Mouse (Mus musculus) spleen, postnatal 10 days (tissue): ENCODE measurements around the gene Tmem240.
"Not testable (repeated sequence)": the region's sequence is repeated elsewhere in the genome, so short reads cannot be mapped to it uniquely, and the experiment has no call there.

Experiments
- DNase-seq, 2 experiments: peaks; one replicate each; pipeline ENCODE4 v3.0.0; 2021 to 2022; ENCODE audit warnings: low spot score in 2 of 2

Tmem240 gene

GRCm38 (mm10) chr4:155734350-155734941 is at the start of gene Tmem240:
Gene Tmem240, plus strand, starts transcription at chr4:155734800.
- peak; percentile 66 to 74 for DNase-seq

GRCm38 (mm10) chr4:155687764-155688163 is 46.8 kb upstream of the Tmem240 start:
- DNase-seq, result not testable (repeated sequence)

- no peak for DNase-seq
These were observed 43.8 kb upstream of the Tmem240 start for GRCm38 (mm10) chr4:155690571-155691375.

GRCm38 (mm10) chr4:155692421-155692820 is 42.2 kb upstream of the Tmem240 start:
- DNase-seq, result no peak

- DNase-seq, result peak in 1 of 2 experiments; percentile 61
These were observed 40.5 kb upstream of the Tmem240 start, which contains the start of gene Fndc10 for GRCm38 (mm10) chr4:155694111-155694481. Gene Fndc10, plus strand, starts transcription at chr4:155694342.

GRCm38 (mm10) chr4:155694482-155695401 is 39.9 kb upstream of the Tmem240 start:
- peak; percentile 41 to 66 for DNase-seq

- DNase-seq, result no peak
These were observed 39.0 kb upstream of the Tmem240 start for GRCm38 (mm10) chr4:155695531-155696062.

- no peak for DNase-seq
These were observed 38.0 kb upstream of the Tmem240 start for GRCm38 (mm10) chr4:155696261-155697255.

- no peak for DNase-seq
These were observed 34.2 kb upstream of the Tmem240 start for GRCm38 (mm10) chr4:155700425-155700824.

GRCm38 (mm10) chr4:155703425-155703929 is 31.1 kb upstream of the Tmem240 start:
- DNase-seq, result no peak

- DNase-seq, result peak; percentile 96
These were observed 29.6 kb upstream of the Tmem240 start, which contains the start of gene Ssu72 for GRCm38 (mm10) chr4:155704721-155705591. Gene Ssu72, plus strand, starts transcription at chr4:155704800.

GRCm38 (mm10) chr4:155705592-155705929 is 29.0 kb upstream of the Tmem240 start:
- DNase-seq, result no peak

GRCm38 (mm10) chr4:155708582-155708981 is 26.0 kb upstream of the Tmem240 start:
- no peak for DNase-seq

GRCm38 (mm10) chr4:155708988-155709387 is 25.6 kb upstream of the Tmem240 start:
- DNase-seq, result no peak

GRCm38 (mm10) chr4:155710521-155711252 is 23.9 kb upstream of the Tmem240 start:
- no peak for DNase-seq

- DNase-seq, result peak in 1 of 2 experiments; percentile 46
These were observed 12.9 kb upstream of the Tmem240 start for GRCm38 (mm10) chr4:155721668-155722083.

GRCm38 (mm10) chr4:155727993-155728392 is 6.6 kb upstream of the Tmem240 start:
- DNase-seq, result no peak

- no peak for DNase-seq
These were observed 1.3 kb upstream of the Tmem240 start for GRCm38 (mm10) chr4:155733267-155733666.
